Mouse (Mus musculus) heart, embryonic 14.5 days (tissue): ENCODE data around the gene Kidins220. TPM values are rescaled to one million over a fixed set of nuclear protein-coding genes. Genes with fewer than 3 reads are reported as not detected.

Experiments used
- ATAC-seq: fragments of 200-750 bp; cut with Nextera tagmentation; 2 replicates; pipeline ENCODE4 v1.8.0; 2017; ENCODE audit warnings: low read depth, moderate TSS enrichment; ENCODE audit not compliant: insufficient number of reproducible peaks, insufficient read depth, low FRiP score
- H3K27ac ChIP-seq, 2 experiments: fragments of 200-500 bp in 1 of 2; fragments of 300-500 bp in 1 of 2; sonication (generic) in 1 of 2; replicated peaks in 1 of 2; 2 replicates each; pipeline ENCODE4 v1.5.1; 2012 to 2014; ENCODE audit warnings: low read depth in 2 of 2, low read length in 2 of 2, control low read depth in 1 of 2, mild to moderate bottlenecking in 1 of 2, mixed read lengths in 1 of 2; ENCODE audit not compliant: control insufficient read depth in 1 of 2, insufficient read depth in 1 of 2
- H3K27me3 ChIP-seq: fragments of 300-500 bp; sonication (generic); 2 replicates; pipeline ENCODE4 v1.6.1; 2014; ENCODE audit warnings: mild to moderate bottlenecking, low read length, control low read depth; ENCODE audit not compliant: control insufficient read depth, insufficient read depth
- H3K36me3 ChIP-seq: fragments of 300-500 bp; sonication (generic); 2 replicates; pipeline ENCODE4 v1.6.1; 2014; ENCODE audit warnings: mild to moderate bottlenecking, control low read depth, low read length, mixed read lengths; ENCODE audit not compliant: control insufficient read depth, insufficient read depth
- H3K4me1 ChIP-seq, 2 experiments: fragments of 200-500 bp in 1 of 2; fragments of 300-500 bp in 1 of 2; sonication (generic) in 1 of 2; 2 replicates each; pipeline ENCODE4 v1.6.1; 2012 to 2014; ENCODE audit warnings: low read length in 2 of 2, control low read depth in 1 of 2, mixed read lengths in 1 of 2; ENCODE audit not compliant: control insufficient read depth in 2 of 2, insufficient read depth in 2 of 2
- H3K4me2 ChIP-seq: fragments of 300-500 bp; sonication (generic); 2 replicates; pipeline ENCODE4 v1.6.1; 2014; ENCODE audit warnings: mild to moderate bottlenecking, low read length
- H3K4me3 ChIP-seq, 2 experiments: fragments of 200-500 bp in 1 of 2; fragments of 300-500 bp in 1 of 2; sonication (generic) in 1 of 2; 2 replicates each; pipeline ENCODE4 v1.5.1; 2012 to 2014; ENCODE audit warnings: low read length in 2 of 2, mild to moderate bottlenecking in 2 of 2, control low read depth in 1 of 2, low read depth in 1 of 2, moderate library complexity in 1 of 2; ENCODE audit not compliant: control insufficient read depth in 1 of 2, insufficient read depth in 1 of 2
- H3K9ac ChIP-seq: fragments of 300-500 bp; sonication (generic); 2 replicates; pipeline ENCODE4 v1.6.1; 2014; ENCODE audit warnings: mild to moderate bottlenecking, low read length
- H3K9me3 ChIP-seq: fragments of 300-500 bp; sonication (generic); 2 replicates; pipeline ENCODE4 v1.6.1; 2016; ENCODE audit warnings: low read length, control low read depth; ENCODE audit not compliant: control insufficient read depth
- WGBS: fragments of 180-500 bp; shearing (Covaris S2); extraction: QIAGEN DNeasy Blood & Tissue Kit; methylation state at CpG from one replicate; pipeline ENCODE4 v1.1.7; 2014; 5-methylcytosine and 5-hydroxymethylcytosine counted together
- polyA plus RNA-seq: library from polyadenylated mRNA; unstranded; fragments of >200 nt; fragmentation: Nextera tagmentation; extraction: Ambion mirVana; gene quantifications from 2 replicates; pipeline ENCODE4 v1.2.1, GENCODE M21; 2014

Gene Kidins220
- polyA plus RNA-seq, 1 experiment from 2014 or later = 50.1 TPM

DNA sequence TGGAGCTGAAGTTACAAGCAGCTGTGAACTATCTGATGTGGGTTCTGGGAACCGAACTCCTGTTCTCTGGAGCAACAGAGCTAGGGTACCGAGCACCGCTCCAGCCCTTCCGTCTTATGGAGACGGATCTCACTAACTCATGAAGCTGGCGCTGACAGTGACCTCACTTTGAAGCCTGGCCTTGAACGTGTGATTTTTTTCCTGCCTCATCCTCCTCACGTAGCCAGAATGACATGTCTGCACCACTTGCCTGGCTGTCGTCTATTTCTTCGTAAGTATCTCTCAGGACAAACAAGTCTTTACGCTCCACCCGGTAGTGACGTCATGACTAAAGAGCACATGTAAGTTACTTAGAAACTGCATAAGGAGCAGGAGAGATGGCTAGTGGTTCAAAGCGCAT, 27.7 kb upstream of the Kidins220 start:
- peaks cover 2 to 6% of the 10 kb centered on the region in 2 experiments; a peak in 2 of 4 replicates for H3K4me1 ChIP-seq
- 84% methylated on average over 14 of the region's 14 CpGs for WGBS
- no peak overlapping the region for H3K4me3 ChIP-seq
- no peak for ATAC-seq
- H3K9me3 ChIP-seq = 0 out of 2 replicates have a peak, but pooled peaks cover 4% of the 10 kb centered on the region
- H3K4me2 ChIP-seq = no peak overlapping the region
- peaks cover 45% of the 10 kb centered on the region for H3K36me3 ChIP-seq
- no peak overlapping the region for H3K9ac ChIP-seq
- no peaks in the 10 kb centered on the region for H3K27me3 ChIP-seq
- H3K27ac ChIP-seq = no peak overlapping the region

- WGBS = 63% methylated on average over 3 of the region's 3 CpGs
- Histone ChIP-seq H3K36me3 (peaks cover 46% of the 10 kb centered on the region), H3K4me2 (no peak overlapping the region), H3K4me1 (peaks cover 2 to 6% of the 10 kb centered on the region in 2 experiments; a peak in 2 of 4 replicates), H3K9me3 (0 out of 2 replicates have a peak, but pooled peaks cover 4% of the 10 kb centered on the region), H3K4me3 (no peak overlapping the region), H3K9ac (no peak overlapping the region), H3K27ac (no peak overlapping the region), H3K27me3 (no peaks in the 10 kb centered on the region)
- ATAC-seq = no peak
These were observed 26.4 kb upstream of the Kidins220 start for GRCm38 (mm10) chr12:24948344-24948743.

DNA sequence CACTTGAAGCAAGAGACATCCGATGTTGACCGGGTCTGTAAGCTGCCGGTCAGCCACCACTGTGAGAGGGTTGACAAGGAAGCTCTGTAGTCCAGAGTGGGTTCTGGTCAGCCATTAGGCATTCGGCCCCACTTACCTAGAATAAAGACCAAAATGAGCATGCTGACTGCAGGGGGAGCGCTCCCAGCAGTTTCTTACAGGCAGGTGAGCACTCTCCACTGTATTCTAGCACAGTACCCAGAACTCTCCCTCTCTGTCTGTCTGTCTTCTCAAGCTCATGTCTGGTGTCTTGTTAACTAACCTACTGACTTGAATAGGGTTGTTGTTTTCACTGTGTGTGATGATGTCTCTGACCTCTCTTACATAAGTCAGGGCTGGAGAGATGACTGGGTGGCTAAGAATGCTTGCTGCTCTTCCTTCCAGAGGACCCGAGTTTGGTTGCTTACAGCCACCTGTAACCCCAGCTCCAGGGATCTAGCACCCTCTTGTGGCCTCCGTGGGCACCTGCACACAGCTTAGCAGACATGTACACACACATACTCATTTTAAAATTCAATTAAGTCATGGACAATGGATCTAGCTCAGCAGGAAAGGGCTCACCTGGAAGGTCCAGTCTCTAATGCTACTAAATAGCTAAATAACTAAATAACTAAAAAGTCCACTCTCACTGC, 24.2 kb upstream of the Kidins220 start:
- peaks cover 0 to 5% of the 10 kb centered on the region in 2 experiments; a peak in 1 of 4 replicates for H3K4me1 ChIP-seq
- WGBS = 80% methylated on average over 7 of the region's 7 CpGs
- no peaks in the 10 kb centered on the region for H3K27me3 ChIP-seq
- H3K4me2 ChIP-seq = no peak overlapping the region
- ATAC-seq = no peak
- peaks cover 55% of the 10 kb centered on the region for H3K36me3 ChIP-seq
- 0 out of 2 replicates have a peak, but pooled peaks cover 4% of the 10 kb centered on the region for H3K9me3 ChIP-seq
- H3K4me3 ChIP-seq = no peak overlapping the region
- no peak overlapping the region for H3K27ac ChIP-seq
- H3K9ac ChIP-seq = no peak overlapping the region

DNA sequence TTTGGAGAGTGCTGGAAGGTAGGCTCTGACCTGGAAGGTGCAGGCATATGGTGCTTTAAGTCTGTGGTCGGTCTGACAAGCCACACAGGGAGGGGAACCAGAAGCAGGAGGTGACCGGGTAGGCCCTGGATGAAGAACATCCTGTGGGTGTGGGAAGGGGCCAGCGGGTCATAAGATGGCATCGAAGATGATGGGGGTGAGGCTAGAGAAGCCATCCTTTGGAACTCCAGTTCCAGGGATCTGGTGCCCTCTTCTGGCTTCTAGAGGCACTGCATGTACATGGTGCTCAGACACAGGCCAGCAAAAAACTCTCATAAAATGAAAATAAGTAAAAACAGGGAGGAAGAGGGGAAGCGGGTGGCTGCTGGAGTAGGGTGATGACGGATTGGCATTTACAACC, 22.6 kb upstream of the Kidins220 start:
- Histone ChIP-seq H3K9ac (no peak overlapping the region), H3K4me1 (peaks cover 0 to 6% of the 10 kb centered on the region in 2 experiments; a peak in 1 of 4 replicates), H3K4me2 (no peak overlapping the region), H3K27ac (no peak overlapping the region), H3K4me3 (no peak overlapping the region), H3K36me3 (peaks cover 62% of the 10 kb centered on the region), H3K9me3 (0 out of 2 replicates have a peak, but pooled peaks cover 4% of the 10 kb centered on the region), H3K27me3 (no peaks in the 10 kb centered on the region)
- ATAC-seq = no peak; the same call in 1 of the 2 replicates
- WGBS = 44% methylated on average over 6 of the region's 6 CpGs

- Histone ChIP-seq H3K9me3 (0 out of 2 replicates have a peak, but pooled peaks cover 4% of the 10 kb centered on the region), H3K27me3 (no peaks in the 10 kb centered on the region), H3K9ac (no peak overlapping the region), H3K36me3 (peaks cover 46% of the 10 kb centered on the region), H3K4me2 (no peak overlapping the region), H3K27ac (no peak overlapping the region), H3K4me3 (no peak overlapping the region), H3K4me1 (peaks cover 0 to 6% of the 10 kb centered on the region in 2 experiments; a peak in 1 of 4 replicates)
- ATAC-seq = no peak
- WGBS = 39% methylated on average over 9 of the region's 9 CpGs
These were observed 19.6 kb upstream of the Kidins220 start for GRCm38 (mm10) chr12:24955137-24955536.

DNA sequence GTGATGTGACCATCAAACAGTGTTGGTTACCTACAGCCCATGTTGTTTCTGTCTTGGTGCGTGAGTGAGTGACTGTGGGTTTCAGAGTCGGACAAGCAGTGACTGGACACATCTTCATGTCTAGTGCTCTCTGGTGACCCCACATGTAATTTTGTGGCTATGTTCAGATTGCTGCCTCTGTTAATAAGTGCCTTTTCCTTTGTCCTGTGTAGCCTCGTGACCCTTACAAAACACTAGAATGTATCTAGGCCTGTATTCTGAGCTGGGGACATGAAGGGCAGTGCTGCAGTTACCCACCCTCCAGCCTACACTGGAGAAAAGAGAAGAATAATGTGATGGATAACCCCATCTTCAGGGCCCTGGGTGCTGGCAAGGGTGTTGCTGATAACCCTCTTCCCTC, 16.2 kb upstream of the Kidins220 start:
- Histone ChIP-seq H3K27me3 (no peaks in the 10 kb centered on the region), H3K4me1 (peaks cover 2 to 16% of the 10 kb centered on the region in 2 experiments; a peak in 3 of 4 replicates), H3K36me3 (peaks cover 27% of the 10 kb centered on the region), H3K27ac (no peak overlapping the region), H3K9ac (no peak overlapping the region), H3K4me2 (no peak overlapping the region), H3K9me3 (no peaks in the 10 kb centered on the region), H3K4me3 (no peak overlapping the region)
- no peak for ATAC-seq
- 80% methylated on average over 3 of the region's 3 CpGs for WGBS

DNA sequence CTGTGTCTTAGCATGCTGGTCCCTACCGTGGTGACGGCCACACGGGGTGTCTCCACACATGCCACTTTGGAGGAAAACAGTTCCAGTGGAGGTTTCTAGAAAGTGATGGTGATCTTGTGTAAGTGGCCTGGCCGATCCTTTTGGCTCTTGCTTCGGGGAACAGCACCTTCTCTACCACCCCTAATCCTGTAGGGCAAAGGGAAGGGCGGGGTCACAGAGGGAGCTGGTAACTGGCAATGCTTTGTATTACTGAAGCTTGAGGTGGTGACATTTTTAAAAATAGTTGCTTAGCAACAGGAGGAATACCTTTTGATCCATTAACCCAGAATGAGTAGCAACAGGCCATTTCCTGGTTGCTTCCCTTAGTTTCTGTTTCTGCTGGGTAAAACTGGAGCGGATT, 12.9 kb upstream of the Kidins220 start:
- no peak overlapping the region for H3K4me3 ChIP-seq
- H3K4me1 ChIP-seq = peaks cover 3 to 12% of the 10 kb centered on the region in 2 experiments
- ATAC-seq = no peak
- no peak overlapping the region for H3K4me2 ChIP-seq
- H3K27me3 ChIP-seq = no peaks in the 10 kb centered on the region
- H3K9me3 ChIP-seq = no peaks in the 10 kb centered on the region
- peaks cover 5% of the 10 kb centered on the region for H3K36me3 ChIP-seq
- no peak overlapping the region for H3K9ac ChIP-seq
- no peak overlapping the region for H3K27ac ChIP-seq
- WGBS = 83% methylated on average over 7 of the region's 7 CpGs
